Mouse (Mus musculus) liver, embryonic 14.5 days (tissue): ENCODE results near the gene Gbp2. TPM values are rescaled to one million over a fixed set of nuclear protein-coding genes. Genes with fewer than 3 reads are reported as not detected.

ENCODE experiments used
- ATAC-seq: fragments of 200-750 bp; cut with Nextera tagmentation; 2 replicates; pipeline ENCODE4 v1.8.0; 2017; ENCODE audit warnings: moderate number of reproducible peaks, mild to moderate bottlenecking, moderate library complexity; ENCODE audit not compliant: insufficient read depth
- DNase-seq, 3 experiments: peaks; one replicate each; pipeline ENCODE4 v3.0.0-alpha.2; 2012 to 2013; ENCODE audit warnings: low read depth in 3 of 3, low spot score in 3 of 3
- H3K27ac ChIP-seq: fragments of 300-500 bp; sonication (generic); 2 replicates; pipeline ENCODE4 v1.5.1; 2014; ENCODE audit warnings: moderate library complexity, mild to moderate bottlenecking, control low read depth, inconsistent platforms
- H3K27me3 ChIP-seq: fragments of 300-500 bp; sonication (generic); 2 replicates; pipeline ENCODE4 v1.6.1; 2014; ENCODE audit warnings: mild to moderate bottlenecking, low read length, moderate library complexity; ENCODE audit not compliant: control insufficient read depth, insufficient read depth
- H3K36me3 ChIP-seq: fragments of 300-500 bp; sonication (generic); replicated peaks from 2 replicates; pipeline ENCODE4 v1.6.1; 2014; ENCODE audit warnings: low read depth; ENCODE audit not compliant: control insufficient read depth, insufficient read depth
- H3K4me1 ChIP-seq, 2 experiments: fragments of 200-500 bp in 1 of 2; fragments of 300-500 bp in 1 of 2; sonication (generic) in 1 of 2; replicated peaks; 2 replicates each; pipeline ENCODE4 v1.6.1; 2012 to 2014; ENCODE audit warnings: antibody characterized with exemption in 1 of 2, inconsistent platforms in 1 of 2, low read length in 1 of 2; ENCODE audit not compliant: control insufficient read depth in 2 of 2, insufficient read depth in 2 of 2
- H3K4me2 ChIP-seq: fragments of 300-500 bp; sonication (generic); 2 replicates; pipeline ENCODE4 v1.6.1; 2014; ENCODE audit warnings: low read depth, mild to moderate bottlenecking, control low read depth, moderate library complexity
- H3K4me3 ChIP-seq, 2 experiments: fragments of 200-500 bp in 1 of 2; fragments of 300-500 bp in 1 of 2; sonication (generic) in 1 of 2; 2 replicates each; pipeline ENCODE4 v1.5.1; 2012 to 2014; ENCODE audit warnings: low read depth in 2 of 2, low read length in 2 of 2, mild to moderate bottlenecking in 2 of 2, control low read depth in 1 of 2, inconsistent platforms in 1 of 2, moderate library complexity in 1 of 2; ENCODE audit not compliant: insufficient read depth in 1 of 2
- H3K9ac ChIP-seq: fragments of 300-500 bp; sonication (generic); replicated peaks from 2 replicates; pipeline ENCODE4 v1.6.1; 2014; ENCODE audit warnings: mild to moderate bottlenecking, control low read depth, moderate library complexity
- H3K9me3 ChIP-seq: fragments of 300-500 bp; sonication (generic); 2 replicates; pipeline ENCODE4 v1.6.1; 2016; ENCODE audit warnings: low read length, mixed read lengths; ENCODE audit not compliant: control insufficient read depth
- CTCF ChIP-seq: IDR thresholded peaks from 2 replicates; pipeline ENCODE4 v1.5.1; 2016; ENCODE audit warnings: antibody characterized with exemption, low read depth, control low read depth
- EP300 ChIP-seq: IDR thresholded peaks from 2 replicates; pipeline ENCODE4 v1.6.1; 2016; ENCODE audit warnings: antibody characterized with exemption, low read depth
- WGBS: fragments of 180-500 bp; shearing (Covaris S2); extraction: QIAGEN DNeasy Blood & Tissue Kit; methylation state at CpG from one replicate; pipeline ENCODE4 v1.1.7; 2014; ENCODE audit not compliant: insufficient replicate concordance; 5-methylcytosine and 5-hydroxymethylcytosine counted together
- polyA plus RNA-seq, 2 experiments: library from polyadenylated mRNA; depleted of rRNA in 1 of 2; stranded (reverse) in 1 of 2; unstranded in 1 of 2; fragments of >200 nt; fragmentation: Nextera tagmentation in 1 of 2; extraction: Ambion mirVana in 1 of 2; gene quantifications; 2 replicates each; pipeline versions ENCODE4 v1.2.1 to v1.2.3; 2012 to 2014

Gbp2 gene
- polyA plus RNA-seq, 2 experiments, result 1.3 to 2.2 TPM

- TF ChIP-seq EP300 (no peak), CTCF (no peak)
- no peak overlapping the region for H3K4me2 ChIP-seq
- no peak overlapping the region for H3K4me3 ChIP-seq
- no peaks in the 10 kb centered on the region for H3K36me3 ChIP-seq
- no peak for DNase-seq
- H3K27ac ChIP-seq, result no peak overlapping the region
- no peaks in the 10 kb centered on the region for H3K27me3 ChIP-seq
- H3K9ac ChIP-seq, result no peak overlapping the region
- no peaks in the 10 kb centered on the region for H3K9me3 ChIP-seq
- H3K4me1 ChIP-seq, result no peaks in the 10 kb centered on the region
- no peak for ATAC-seq
Observed at GRCm38 (mm10) chr3:142587386-142587785, 33.0 kb upstream of the Gbp2 start.

GRCm38 (mm10) chr3:142588888-142589287, 31.5 kb upstream of the Gbp2 start:
- WGBS, result 52% methylated on average over 2 of the region's 2 CpGs
- no peak for TF ChIP-seq EP300
- no peak for TF ChIP-seq CTCF
- Histone ChIP-seq H3K9ac (no peak overlapping the region), H3K27me3 (no peaks in the 10 kb centered on the region), H3K27ac (no peak overlapping the region), H3K4me3 (no peak overlapping the region), H3K4me2 (no peak overlapping the region), H3K9me3 (no peaks in the 10 kb centered on the region), H3K36me3 (no peaks in the 10 kb centered on the region), H3K4me1 (no peaks in the 10 kb centered on the region)
- ATAC-seq (no peak), DNase-seq (no peak)

GRCm38 (mm10) chr3:142590431-142591067, 29.9 kb upstream of the Gbp2 start:
- ATAC-seq, result no peak
- H3K4me3 ChIP-seq, result no peak overlapping the region

GRCm38 (mm10) chr3:142594547-142594946, 25.9 kb upstream of the Gbp2 start, which contains the start of gene Gbp2b:
Gbp2b (plus strand) TSS chr3:142594847.
- no peaks in the 10 kb centered on the region for H3K36me3 ChIP-seq
- H3K4me3 ChIP-seq, result no peak within 1 kb of the TSS
- H3K27ac ChIP-seq, result no peak within 1 kb of the TSS
- ATAC-seq, result no peak
- H3K9me3 ChIP-seq, result no peaks in the 10 kb centered on the region
- no peak within 1 kb of the TSS for H3K4me2 ChIP-seq
- no peaks in the 10 kb centered on the region for H3K27me3 ChIP-seq
- 44% methylated on average over 1 of the region's 1 CpGs for WGBS
- DNase-seq, result no peak
- no peaks in the 10 kb centered on the region for H3K4me1 ChIP-seq
- TF ChIP-seq EP300 (no peak), CTCF (no peak)
- H3K9ac ChIP-seq, result no peak within 1 kb of the TSS

More at GRCm38 (mm10) chr3:142590431-142591067, 29.9 kb upstream of the Gbp2 start:
- Histone ChIP-seq H3K9ac (no peak overlapping the region), H3K4me2 (no peak overlapping the region), H3K4me1 (no peaks in the 10 kb centered on the region), H3K27ac (no peak overlapping the region), H3K36me3 (no peaks in the 10 kb centered on the region), H3K9me3 (no peaks in the 10 kb centered on the region), H3K27me3 (no peaks in the 10 kb centered on the region)
- 66% methylated on average over 4 of the region's 4 CpGs for WGBS
- TF ChIP-seq CTCF (no peak), EP300 (no peak)
- no peak for DNase-seq

GRCm38 (mm10) chr3:142597923-142598322, 22.5 kb upstream of the Gbp2 start:
- WGBS, result 38% methylated on average over 3 of the region's 3 CpGs
- no peak overlapping the region for H3K4me3 ChIP-seq

More at GRCm38 (mm10) chr3:142597923-142598322, 22.5 kb upstream of the Gbp2 start:
- H3K36me3 ChIP-seq, result no peaks in the 10 kb centered on the region
- DNase-seq (no peak), ATAC-seq (no peak)
- H3K4me2 ChIP-seq, result no peak overlapping the region
- no peaks in the 10 kb centered on the region for H3K27me3 ChIP-seq
- no peak overlapping the region for H3K9ac ChIP-seq
- no peaks in the 10 kb centered on the region for H3K4me1 ChIP-seq
- no peak for TF ChIP-seq CTCF
- TF ChIP-seq EP300, result no peak
- no peak overlapping the region for H3K27ac ChIP-seq
- no peaks in the 10 kb centered on the region for H3K9me3 ChIP-seq
